Mouse (Mus musculus) right cerebral cortex, postnatal 4 days (tissue): ENCODE results near the gene Zfp87.

Experiments
- DNase-seq: peaks from one replicate; pipeline ENCODE4 v3.0.0-alpha.2; 2022

Zfp87 gene

DNA sequence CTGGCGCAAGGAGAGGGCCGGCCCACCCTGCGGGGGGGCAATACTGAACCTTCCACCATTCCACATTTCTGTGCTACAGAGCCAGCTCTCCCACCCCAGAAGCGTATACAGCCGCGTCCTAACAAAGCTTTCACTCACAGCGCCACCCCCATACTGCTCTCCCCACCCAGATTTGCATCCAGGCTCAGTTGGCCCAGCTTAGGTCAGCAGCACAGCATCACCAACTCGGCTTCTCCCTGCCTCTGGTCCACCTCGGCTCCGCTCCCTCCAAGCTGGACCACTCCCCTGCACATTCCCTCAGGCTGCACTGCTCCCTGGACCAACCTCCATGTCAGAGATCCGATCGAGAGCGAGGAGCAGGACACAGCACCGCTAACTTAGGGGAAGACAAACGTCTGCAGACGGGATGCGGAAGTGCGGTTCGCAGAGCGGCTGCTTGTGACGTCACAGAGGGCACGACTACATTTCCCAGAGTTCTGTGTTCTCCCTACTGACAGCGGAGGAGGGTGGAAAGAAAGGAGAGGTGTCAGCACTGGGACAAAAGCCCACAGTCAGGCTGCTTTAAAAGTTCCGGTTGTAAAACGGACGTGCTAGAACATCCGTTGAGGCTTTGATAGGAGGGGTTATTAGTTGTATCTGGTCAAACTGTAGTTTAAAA lies at the start of gene Zfp87, which contains the start of gene Gm26965:
Gene Zfp87 (minus strand): TSS at position 425 of the 658 bp plus-strand sequence.
Gene Gm26965 (minus strand): TSS at position 399 of the 658 bp plus-strand sequence.
- DNase-seq = peak; percentile 84

GRCm38 (mm10) chr13:67572591-67573189 lies 46.7 kb upstream of the Zfp87 start:
- no peak for DNase-seq

- no peak for DNase-seq
Measured at GRCm38 (mm10) chr13:67553730-67554129, 27.8 kb upstream of the Zfp87 start, which contains the start of gene Zfp748. TSS of gene Zfp748 (minus strand) at chr13:67553830.

- peak; percentile 73 for DNase-seq
Measured at GRCm38 (mm10) chr13:67552505-67553346, 26.7 kb upstream of the Zfp87 start.

DNA sequence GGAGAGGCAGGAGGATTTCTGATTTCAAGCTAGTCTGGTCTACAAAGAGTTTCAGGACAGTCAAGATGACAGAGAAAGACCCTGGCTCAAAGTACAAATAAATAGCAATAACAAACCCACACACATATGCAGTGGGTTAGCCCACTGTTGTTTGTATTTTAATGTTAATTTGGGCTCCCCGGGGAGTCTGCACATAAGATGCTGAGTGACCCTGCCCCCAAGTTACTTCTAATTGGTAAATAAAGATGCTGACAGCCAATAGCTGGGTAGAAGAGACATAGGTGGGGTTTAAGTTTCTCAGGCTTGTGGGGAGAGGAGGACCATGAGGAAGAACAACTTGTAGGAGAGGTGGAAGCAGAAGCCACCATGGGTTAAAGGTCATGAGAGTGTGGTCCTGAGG lies 20.0 kb upstream of the Zfp87 start:
- DNase-seq = no peak

DNA sequence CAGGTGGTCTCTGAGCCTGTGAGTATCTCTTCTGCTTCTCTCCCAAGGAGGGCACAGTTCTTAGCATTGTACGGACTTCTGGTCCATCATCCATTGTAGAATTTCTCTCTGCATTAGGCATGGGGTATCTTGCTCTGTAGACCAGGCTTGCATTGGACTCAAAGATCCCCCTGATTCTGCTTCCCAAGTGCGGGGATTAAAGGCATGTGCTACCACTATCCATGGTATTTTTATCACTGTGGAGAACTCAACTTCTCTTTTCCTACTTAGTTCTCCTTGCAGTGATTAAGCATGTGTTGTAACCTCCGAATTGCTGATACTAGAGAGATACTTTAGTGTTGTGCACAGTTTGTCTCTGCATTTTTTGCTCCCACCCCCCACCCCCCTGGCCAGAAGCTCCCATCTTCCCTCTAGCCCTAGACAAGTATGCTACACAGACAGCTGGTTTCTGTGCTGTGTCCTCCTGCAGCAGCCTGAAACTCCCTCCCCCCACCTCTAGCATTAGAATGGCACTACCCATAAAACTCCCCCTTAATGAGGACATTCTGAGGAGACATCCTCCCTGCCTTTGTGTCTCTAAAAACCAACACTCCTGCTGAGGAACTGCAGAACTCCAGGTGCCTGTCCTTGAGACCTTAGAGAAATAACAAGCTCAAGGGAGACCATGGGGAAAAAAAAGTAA lies 1.2 kb upstream of the Zfp87 start:
- no peak for DNase-seq

DNA sequence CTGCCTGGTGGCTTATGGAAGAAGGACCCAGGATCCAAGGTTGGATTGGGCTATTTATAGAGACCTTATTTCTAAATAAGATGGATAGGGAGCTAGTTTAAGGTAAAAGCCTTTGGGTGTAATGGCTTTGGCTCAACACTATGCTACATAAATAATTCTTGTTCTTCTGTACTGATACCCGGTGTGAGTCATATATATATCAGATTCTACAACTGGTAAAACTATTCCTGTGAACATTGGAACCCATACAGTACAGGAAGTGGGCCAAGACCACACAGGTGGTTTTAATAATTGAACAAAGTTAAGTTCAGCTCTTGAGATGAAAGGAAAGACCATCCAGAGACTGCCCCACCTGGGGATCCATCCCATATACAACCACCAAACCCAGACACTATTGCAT lies 25.1 kb downstream of the Zfp87 start:
- DNase-seq = no peak

DNA sequence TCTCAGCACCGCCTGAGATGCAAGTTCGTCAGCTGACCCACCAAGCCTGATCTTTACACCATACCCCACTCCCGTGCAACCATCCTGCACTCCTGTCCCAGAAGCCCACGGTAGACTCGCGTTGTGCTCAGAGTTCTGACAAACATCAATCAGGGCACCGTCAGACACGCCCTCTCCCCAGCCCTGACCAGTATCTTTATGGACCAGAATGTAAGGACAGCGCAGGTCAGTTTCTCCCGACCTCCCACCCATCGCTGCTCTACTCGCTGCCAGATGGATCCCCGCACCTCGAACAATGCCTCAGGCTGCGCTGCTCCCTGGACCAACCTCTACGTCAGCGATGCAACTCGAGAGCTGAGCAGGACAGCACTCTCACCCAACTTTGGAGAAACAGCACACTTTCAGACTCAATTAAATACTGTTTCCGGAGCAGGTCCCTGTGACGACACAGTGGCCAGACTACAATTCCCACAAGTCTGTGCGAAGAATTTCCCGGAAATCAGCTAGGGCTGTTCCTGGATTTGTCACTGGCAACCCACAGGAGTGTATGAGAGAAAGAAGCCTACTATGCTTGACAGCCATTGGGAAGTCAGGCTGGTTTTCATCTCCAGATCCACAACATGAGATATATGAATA lies 25.8 kb downstream of the Zfp87 start, which contains the start of gene Zfp58:
Gene Zfp58 (minus strand): TSS at position 472 of the 636 bp plus-strand sequence.
- DNase-seq = peak; percentile 59

GRCm38 (mm10) chr13:67495631-67496030 lies 30.3 kb downstream of the Zfp87 start:
- DNase-seq = no peak

- peak; percentile 9 for DNase-seq
Measured at GRCm38 (mm10) chr13:67484424-67484811, 41.6 kb downstream of the Zfp87 start.

DNA sequence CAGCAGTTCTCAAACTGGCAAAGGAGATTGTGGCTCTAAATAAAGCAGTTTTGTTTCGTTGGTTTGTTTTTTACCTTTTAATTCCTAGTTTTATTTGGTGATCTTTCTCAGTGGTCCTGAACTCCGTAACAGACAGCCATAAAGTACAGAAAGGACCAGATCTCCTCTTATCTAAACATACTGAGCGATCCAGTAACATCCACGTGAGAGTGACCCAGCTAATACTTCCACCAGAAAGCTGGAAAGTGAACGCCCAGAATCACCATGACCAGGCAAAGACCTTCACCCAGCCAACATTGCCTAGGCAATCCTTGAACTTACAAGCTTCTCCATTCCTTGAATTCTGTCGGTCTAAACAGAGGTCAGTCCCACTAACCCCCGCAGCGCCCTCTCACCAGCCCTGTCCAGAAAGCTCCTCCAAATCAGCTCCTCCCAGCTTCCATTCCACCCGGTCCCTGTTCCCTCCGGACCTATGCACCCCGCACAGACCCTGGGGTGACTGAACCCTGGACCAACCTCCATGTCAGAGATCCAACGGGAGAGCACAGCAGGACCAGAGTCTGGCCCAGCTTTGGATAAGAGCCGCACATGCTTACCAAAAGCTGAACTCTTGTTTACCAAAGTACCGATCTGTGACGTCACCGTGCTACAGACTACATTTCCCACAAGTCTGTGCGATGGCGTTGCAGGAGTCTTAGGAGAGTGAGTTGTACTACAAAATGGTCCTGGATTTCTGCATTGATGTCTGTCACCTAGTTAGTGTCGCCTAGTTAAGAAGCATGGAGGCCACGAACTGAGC lies 42.2 kb downstream of the Zfp87 start, which contains the start of gene Zfp874b:
Gene Zfp874b (minus strand): TSS at position 634 of the 799 bp plus-strand sequence.
- peak; percentile 71 for DNase-seq

DNA sequence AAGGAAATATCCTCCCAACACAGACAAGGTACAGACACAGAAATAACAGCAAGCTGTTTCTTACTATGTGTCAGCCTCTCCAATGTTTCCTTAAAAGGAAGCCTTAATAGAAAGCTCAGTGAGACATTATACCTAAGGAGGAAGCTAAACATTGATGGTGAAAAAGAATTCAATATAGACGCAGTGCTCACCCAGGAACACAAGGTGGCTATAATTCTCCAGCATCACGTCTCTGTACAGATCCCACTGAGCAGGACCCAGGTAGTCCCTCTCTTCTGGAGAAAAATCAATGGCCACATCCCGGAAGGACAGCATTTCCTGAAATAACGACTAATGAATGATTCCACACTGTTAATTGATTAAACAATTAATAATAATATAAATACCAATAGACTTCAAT lies 44.4 kb downstream of the Zfp87 start:
- DNase-seq = no peak

- DNase-seq = no peak
Measured at GRCm38 (mm10) chr13:67469274-67469673, 56.7 kb downstream of the Zfp87 start.
